Mouse (Mus musculus) stomach, embryonic 14.5 days (tissue): ENCODE data around the gene Col4a6. TPM values are rescaled to one million over a fixed set of nuclear protein-coding genes. Genes with fewer than 3 reads are reported as not detected.

ENCODE experiments used
- ATAC-seq: fragments of 200-750 bp; cut with Nextera tagmentation; 2 replicates; pipeline ENCODE4 v1.8.0; 2017; ENCODE audit warnings: low read depth, moderate TSS enrichment; ENCODE audit not compliant: insufficient number of reproducible peaks, insufficient read depth, low FRiP score
- H3K27ac ChIP-seq: fragments of 300-500 bp; sonication (generic); 2 replicates; pipeline ENCODE4 v1.5.1; 2014; ENCODE audit warnings: mild to moderate bottlenecking, low read length, moderate library complexity, mixed read lengths
- H3K27me3 ChIP-seq: fragments of 300-500 bp; sonication (generic); 2 replicates; pipeline ENCODE4 v1.6.1; 2014; ENCODE audit warnings: low read length, control low read depth, mixed read lengths; ENCODE audit not compliant: control insufficient read depth, insufficient read depth
- H3K36me3 ChIP-seq: fragments of 300-500 bp; sonication (generic); 2 replicates; pipeline ENCODE4 v1.6.1; 2014; ENCODE audit warnings: mild to moderate bottlenecking, control low read depth, low read length, moderate library complexity, mixed read lengths; ENCODE audit not compliant: control insufficient read depth, insufficient read depth
- H3K4me1 ChIP-seq: fragments of 300-500 bp; sonication (generic); 2 replicates; pipeline ENCODE4 v1.6.1; 2014; ENCODE audit warnings: low read length, control low read depth, mixed read lengths; ENCODE audit not compliant: control insufficient read depth, insufficient read depth
- H3K4me2 ChIP-seq: fragments of 300-500 bp; sonication (generic); replicated peaks from 2 replicates; pipeline ENCODE4 v1.6.1; 2014; ENCODE audit warnings: low read depth, low read length, control low read depth
- H3K4me3 ChIP-seq: fragments of 300-500 bp; sonication (generic); 2 replicates; pipeline ENCODE4 v1.5.1; 2014; ENCODE audit warnings: low read depth, low read length, control low read depth
- H3K9ac ChIP-seq: fragments of 300-500 bp; sonication (generic); replicated peaks from 2 replicates; pipeline ENCODE4 v1.6.1; 2014; ENCODE audit warnings: low read depth, mild to moderate bottlenecking, control low read depth, low read length, moderate library complexity, mixed read lengths
- H3K9me3 ChIP-seq: fragments of 300-500 bp; sonication (generic); 2 replicates; pipeline ENCODE4 v1.6.1; 2016; ENCODE audit warnings: low read depth, low read length, control low read depth; ENCODE audit not compliant: control insufficient read depth
- WGBS: fragments of 180-500 bp; shearing (Covaris S2); extraction: QIAGEN DNeasy Blood & Tissue Kit; methylation state at CpG from one replicate; pipeline ENCODE4 v1.1.7; 2014; 5-methylcytosine and 5-hydroxymethylcytosine counted together
- polyA plus RNA-seq: library from polyadenylated mRNA; unstranded; fragments of >200 nt; fragmentation: Nextera tagmentation; extraction: Ambion mirVana; gene quantifications from 2 replicates; pipeline ENCODE4 v1.2.1, GENCODE M21; 2014

Col4a6 gene
- polyA plus RNA-seq: 9.4 TPM in 2 replicates

DNA sequence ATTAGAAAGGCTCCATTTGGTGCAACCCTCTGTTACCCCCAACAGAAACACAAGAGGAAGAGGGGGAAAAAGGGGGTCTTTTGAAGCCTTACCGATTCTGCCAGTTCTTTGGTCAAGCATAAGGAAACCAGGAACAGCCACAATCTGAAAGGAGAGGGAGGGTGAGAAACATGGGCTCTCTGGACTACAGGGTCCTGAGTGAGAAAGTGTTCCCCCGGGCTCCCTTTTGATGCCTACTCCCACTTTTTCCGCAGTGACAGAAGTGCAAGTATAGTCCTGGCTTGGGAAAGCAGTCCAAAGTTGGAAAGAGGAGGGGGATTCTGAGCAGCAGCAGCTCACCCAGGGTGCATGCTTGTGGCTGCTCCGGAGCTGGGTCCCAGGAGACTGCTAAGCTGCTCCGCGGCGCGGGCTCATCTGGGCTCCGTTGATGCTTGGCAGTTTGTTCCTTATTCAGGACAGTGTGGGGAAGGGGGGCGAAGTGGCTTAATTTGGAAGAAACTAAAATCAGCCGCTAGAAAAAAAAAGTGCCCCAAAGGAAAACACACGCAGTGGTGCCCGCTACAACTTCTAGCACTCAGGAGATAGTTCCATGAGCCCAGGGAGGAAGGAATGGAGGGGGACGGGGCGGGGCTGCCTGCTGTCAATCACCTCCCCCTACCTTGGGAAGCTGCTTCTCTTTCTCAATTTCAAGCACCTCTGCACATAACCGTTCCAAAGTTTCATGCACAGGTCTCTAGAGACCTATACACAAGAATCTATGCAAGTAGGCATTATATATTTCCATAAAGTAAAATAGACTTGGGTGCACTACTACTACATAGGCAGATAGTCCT is at the start of gene Col4a6:
Col4a6 (minus strand) TSS at position 607 of the 833 bp plus-strand sequence.
- Histone ChIP-seq H3K27me3 (no peaks in the 10 kb centered on the region), H3K4me2 (peak within 1 kb of the TSS; percentile 42), H3K4me3 (peak within 1 kb of the TSS; percentile 37), H3K4me1 (no peaks in the 10 kb centered on the region), H3K9me3 (no peaks in the 10 kb centered on the region), H3K36me3 (no peaks in the 10 kb centered on the region), H3K27ac (no peak within 1 kb of the TSS), H3K9ac (no peak within 1 kb of the TSS)
- peak; percentile 61; the same call in 1 of the 2 replicates for ATAC-seq
- 17% methylated on average over 16 of the region's 16 CpGs for WGBS

DNA sequence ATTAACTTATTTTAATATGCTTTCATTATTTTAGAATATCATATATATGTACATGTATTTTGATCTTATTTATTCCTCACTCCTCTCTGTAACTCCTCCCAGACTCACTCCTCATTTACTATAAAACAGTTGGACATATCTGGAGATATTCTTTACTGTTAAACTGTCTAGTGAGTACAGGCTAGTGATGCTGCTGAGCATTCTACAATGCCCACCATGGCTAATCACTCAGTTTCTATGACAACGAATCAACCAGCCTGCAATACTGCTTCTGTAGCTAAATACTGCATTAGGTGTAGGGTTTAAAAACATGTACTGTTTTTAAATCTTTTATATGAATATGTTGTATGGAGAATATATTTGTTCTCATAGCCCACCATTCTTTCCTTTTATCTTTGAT is 29.2 kb upstream of the Col4a6 start:
- no peaks in the 10 kb centered on the region for H3K4me1 ChIP-seq
- no peak for ATAC-seq
- H3K36me3 ChIP-seq: no peaks in the 10 kb centered on the region
- H3K27me3 ChIP-seq: no peaks in the 10 kb centered on the region
- WGBS: 88% methylated on average over 1 of the region's 1 CpGs
- H3K9me3 ChIP-seq: no peaks in the 10 kb centered on the region
- no peak overlapping the region for H3K4me3 ChIP-seq
- no peak overlapping the region for H3K9ac ChIP-seq
- no peak overlapping the region for H3K4me2 ChIP-seq
- no peak overlapping the region for H3K27ac ChIP-seq

DNA sequence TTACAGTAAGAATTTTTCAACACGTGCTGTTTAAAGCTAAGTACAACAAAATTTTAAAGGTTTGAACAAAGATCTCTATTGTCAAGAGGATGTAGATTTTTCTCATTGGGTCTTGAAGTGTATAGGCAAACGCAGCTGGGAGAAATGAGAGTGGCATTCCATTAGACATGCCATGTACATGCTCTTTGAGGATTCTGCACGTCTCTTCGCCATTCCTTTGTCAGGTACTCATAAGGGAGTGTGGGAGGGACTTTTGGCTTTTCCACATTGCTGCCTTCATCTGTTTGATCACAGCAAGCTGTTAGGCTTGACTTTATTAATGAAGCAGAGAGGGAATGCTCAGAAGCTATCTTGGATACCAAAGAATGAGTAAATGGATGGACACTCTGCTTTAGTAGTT is 20.7 kb upstream of the Col4a6 start:
- H3K4me3 ChIP-seq: no peak overlapping the region
- WGBS: 70% methylated on average over 4 of the region's 4 CpGs
- ATAC-seq: no peak
- no peak overlapping the region for H3K27ac ChIP-seq
- H3K36me3 ChIP-seq: no peaks in the 10 kb centered on the region
- H3K4me1 ChIP-seq: no peaks in the 10 kb centered on the region
- no peaks in the 10 kb centered on the region for H3K27me3 ChIP-seq
- no peaks in the 10 kb centered on the region for H3K9me3 ChIP-seq
- H3K9ac ChIP-seq: no peak overlapping the region
- no peak overlapping the region for H3K4me2 ChIP-seq

DNA sequence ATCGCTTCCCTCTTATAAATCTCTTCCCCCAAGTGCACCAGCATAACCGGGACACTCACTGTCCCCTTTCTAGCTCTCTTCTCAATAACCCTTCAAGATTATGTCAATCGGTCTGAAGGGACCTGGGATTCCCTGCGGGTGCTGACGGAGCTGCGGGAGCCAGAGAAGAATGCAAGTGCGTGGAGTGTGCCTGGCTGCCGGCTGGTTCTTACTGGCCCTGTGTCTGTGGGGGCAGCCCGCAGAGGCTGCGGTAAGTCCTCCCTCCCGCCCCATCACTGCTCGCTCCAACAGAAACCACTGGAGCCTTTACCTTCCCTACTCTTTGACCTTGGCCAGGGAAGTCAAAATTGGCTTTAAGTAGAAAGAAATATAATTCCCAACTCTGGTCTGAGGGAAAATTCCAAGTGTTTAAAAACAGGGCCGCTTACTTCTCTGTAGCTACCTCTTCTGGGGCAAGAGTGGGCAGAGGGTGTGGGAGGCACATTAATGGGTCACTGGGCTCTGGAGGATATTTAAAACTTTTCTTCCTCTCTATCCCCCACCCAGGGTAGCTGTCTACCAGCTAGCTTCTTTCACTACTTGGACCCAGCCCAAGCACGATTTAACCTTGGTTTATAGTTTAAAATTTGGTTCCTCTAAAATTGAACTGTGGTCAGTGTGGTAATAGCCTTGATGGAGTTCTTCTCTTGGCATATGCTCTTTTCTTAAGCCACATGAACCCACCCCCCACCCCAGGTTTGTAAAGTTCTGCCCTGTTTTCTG is 1.9 kb upstream of the Col4a6 start:
- Histone ChIP-seq H3K4me2 (peak overlapping the region; percentile 41), H3K9me3 (no peaks in the 10 kb centered on the region), H3K4me1 (no peaks in the 10 kb centered on the region), H3K27me3 (no peaks in the 10 kb centered on the region), H3K9ac (peak overlapping the region; percentile 15; the same call in 1 of the 2 replicates), H3K36me3 (no peaks in the 10 kb centered on the region), H3K4me3 (peak overlapping the region; percentile 37), H3K27ac (peak overlapping the region; percentile 40; the same call in 1 of the 2 replicates)
- peak; percentile 71; the same call in 1 of the 2 replicates for ATAC-seq
- 15% methylated on average over 14 of the region's 14 CpGs for WGBS

DNA sequence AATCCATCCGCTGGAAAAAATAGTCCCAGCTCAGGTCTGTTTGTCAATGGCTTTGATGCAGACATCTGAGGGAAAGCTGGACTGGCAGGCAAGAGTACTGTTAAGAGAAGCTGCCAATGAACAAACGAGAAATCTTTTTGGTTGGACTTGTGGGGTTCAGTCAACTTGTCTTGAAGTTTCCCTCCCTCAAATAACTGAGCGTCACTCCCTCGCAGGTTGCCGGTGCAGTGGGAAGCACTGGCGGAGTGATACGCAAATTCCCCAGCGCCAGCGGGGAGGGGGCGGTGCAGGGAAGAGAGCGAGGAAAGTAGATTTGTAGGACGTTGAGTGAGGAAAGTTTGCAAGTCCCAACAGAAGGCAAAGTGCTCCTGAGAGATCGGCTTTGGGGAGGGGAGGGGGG is 1.2 kb upstream of the Col4a6 start, which contains the start of gene Col4a5:
Col4a5 (plus strand) TSS at position 276 of the 400 bp plus-strand sequence.
- 16% methylated on average over 13 of the region's 13 CpGs for WGBS
- Histone ChIP-seq H3K27me3 (no peaks in the 10 kb centered on the region), H3K27ac (peak within 1 kb of the TSS; percentile 40; the same call in 1 of the 2 replicates), H3K4me1 (no peaks in the 10 kb centered on the region), H3K4me2 (peak within 1 kb of the TSS; percentile 41), H3K9ac (peak within 1 kb of the TSS; percentile 15; the same call in 1 of the 2 replicates), H3K36me3 (no peaks in the 10 kb centered on the region), H3K9me3 (no peaks in the 10 kb centered on the region), H3K4me3 (peak within 1 kb of the TSS; percentile 37)
- peak; percentile 91 for ATAC-seq

DNA sequence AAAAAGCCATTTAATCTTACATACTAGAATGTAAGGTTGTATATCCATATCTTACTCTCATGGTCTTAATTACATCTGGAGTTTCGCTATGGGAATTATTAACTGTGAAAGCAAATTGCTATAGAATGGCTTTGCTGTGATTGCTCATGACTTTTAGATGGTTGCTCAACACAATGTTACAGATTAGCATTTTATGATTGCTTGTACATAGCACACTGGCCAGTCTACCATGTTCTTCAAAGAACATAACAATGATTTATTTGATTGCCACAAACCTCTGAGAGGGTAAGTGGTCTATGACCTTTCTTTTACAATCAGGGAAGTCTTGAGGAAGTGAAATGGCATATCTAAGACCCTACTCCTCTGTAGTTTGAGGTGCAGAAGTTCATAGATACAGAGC is 25.9 kb downstream of the Col4a6 start:
- H3K4me3 ChIP-seq: no peak overlapping the region
- H3K36me3 ChIP-seq: no peaks in the 10 kb centered on the region
- no peaks in the 10 kb centered on the region for H3K9me3 ChIP-seq
- H3K4me1 ChIP-seq: no peaks in the 10 kb centered on the region
- H3K27ac ChIP-seq: no peak overlapping the region
- WGBS: 64% methylated on average over 1 of the region's 1 CpGs
- ATAC-seq: no peak
- H3K4me2 ChIP-seq: no peak overlapping the region
- H3K9ac ChIP-seq: no peak overlapping the region
- no peaks in the 10 kb centered on the region for H3K27me3 ChIP-seq

DNA sequence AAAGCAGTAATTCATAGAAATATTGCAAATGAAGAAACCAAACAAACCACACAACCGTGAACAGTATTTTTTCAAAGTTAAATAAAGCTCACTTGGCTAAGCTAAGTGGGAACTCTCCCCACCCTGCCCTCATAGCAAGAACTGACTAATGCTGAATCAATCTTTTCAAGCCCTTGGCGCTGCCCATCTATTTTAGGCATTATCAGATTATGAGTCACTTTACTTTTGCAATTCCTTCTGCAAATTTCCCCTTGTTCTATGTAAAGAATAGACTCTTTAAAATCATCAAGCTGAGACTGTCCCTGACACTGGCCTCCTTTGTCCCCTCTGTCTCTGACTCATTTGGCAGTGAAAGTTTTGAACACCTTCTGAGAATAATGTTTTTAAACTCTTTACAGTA is 34.5 kb downstream of the Col4a6 start:
- Histone ChIP-seq H3K9me3 (no peaks in the 10 kb centered on the region), H3K9ac (no peak overlapping the region), H3K27ac (no peak overlapping the region), H3K36me3 (no peaks in the 10 kb centered on the region), H3K4me3 (no peak overlapping the region), H3K4me2 (no peak overlapping the region), H3K4me1 (no peaks in the 10 kb centered on the region), H3K27me3 (no peaks in the 10 kb centered on the region)
- no peak for ATAC-seq
- 41% methylated on average over 2 of the region's 2 CpGs for WGBS

DNA sequence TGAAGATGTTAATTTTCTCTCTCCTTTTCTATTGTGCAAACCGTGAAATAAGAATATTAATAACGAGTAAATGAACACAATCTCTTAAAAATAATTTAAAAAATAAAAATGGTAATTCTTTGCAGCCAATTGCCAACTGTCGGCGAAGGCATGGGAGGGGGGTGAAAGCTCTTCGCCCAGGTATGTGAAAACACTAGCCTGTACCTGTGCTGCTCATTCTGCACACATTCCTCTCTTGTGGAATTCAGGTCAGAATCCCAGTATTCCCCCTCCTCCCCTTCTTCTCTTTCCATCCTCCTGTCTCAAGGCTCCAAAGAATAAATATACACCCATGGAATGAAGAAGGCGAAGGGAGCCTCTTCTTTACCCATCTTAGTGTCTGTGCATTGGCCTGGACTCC is 37.1 kb downstream of the Col4a6 start:
- no peaks in the 10 kb centered on the region for H3K36me3 ChIP-seq
- no peak overlapping the region for H3K9ac ChIP-seq
- no peak overlapping the region for H3K4me3 ChIP-seq
- H3K4me2 ChIP-seq: no peak overlapping the region
- 77% methylated on average over 6 of the region's 6 CpGs for WGBS
- no peak overlapping the region for H3K27ac ChIP-seq
- no peaks in the 10 kb centered on the region for H3K9me3 ChIP-seq
- no peaks in the 10 kb centered on the region for H3K27me3 ChIP-seq
- ATAC-seq: no peak
- H3K4me1 ChIP-seq: no peaks in the 10 kb centered on the region
